Mouse (Mus musculus) layer of hippocampus, adult 9-10 months (tissue): ENCODE results near the gene Mmp3.
"Not testable (repeated sequence)": the region's sequence is repeated elsewhere in the genome, so short reads cannot be mapped to it uniquely, and the experiment has no call there.

Source experiments
- DNase-seq: peaks from one replicate; pipeline ENCODE4 v3.0.0; 2022; ENCODE audit warnings: low spot score

The Mmp3 gene

DNA sequence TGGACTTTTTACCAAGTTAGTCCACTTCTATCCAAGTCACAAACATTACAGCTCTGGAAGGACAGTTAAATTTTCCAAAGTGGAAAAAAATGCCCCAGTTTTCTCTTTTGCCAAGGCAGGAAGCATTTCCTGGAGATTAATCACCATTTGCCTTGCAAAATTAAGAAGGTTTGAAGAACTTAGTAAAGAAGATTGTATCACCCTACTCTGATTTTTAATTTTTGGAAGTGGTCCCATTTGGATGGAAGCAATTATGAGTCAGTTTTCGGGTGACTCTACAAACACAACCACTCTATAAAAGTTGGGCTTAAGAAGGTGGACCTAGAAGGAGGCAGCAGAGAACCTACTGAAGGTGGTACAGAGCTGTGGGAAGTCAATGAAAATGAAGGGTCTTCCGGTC lies at the start of gene Mmp3:
TSS of gene Mmp3 (plus strand) at position 301 of the 400 bp plus-strand sequence.
- DNase-seq: no peak

- not testable (repeated sequence) for DNase-seq
These were observed 49.1 kb upstream of the Mmp3 start for GRCm38 (mm10) chr9:7396556-7396955.

DNA sequence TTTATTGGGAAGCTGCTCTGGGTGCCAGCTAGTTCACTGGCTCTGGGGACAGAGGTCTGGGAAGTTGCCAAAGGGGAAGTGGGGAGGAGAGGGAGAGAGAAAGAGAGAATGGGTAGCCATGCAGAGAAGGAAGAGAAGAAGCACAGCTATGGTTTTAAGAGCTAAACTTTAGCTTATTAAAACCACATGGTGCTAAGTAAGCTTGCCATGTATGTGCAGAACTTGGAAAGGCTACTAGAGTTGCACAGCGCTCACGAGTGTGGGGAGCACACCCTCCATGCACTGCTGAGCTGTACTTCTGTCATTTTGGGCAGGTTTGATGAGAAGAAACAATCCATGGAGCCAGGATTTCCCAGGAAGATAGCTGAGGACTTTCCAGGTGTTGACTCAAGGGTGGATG lies 7.7 kb downstream of the Mmp3 start:
- DNase-seq: no peak

- no peak for DNase-seq
These were observed 24.6 kb downstream of the Mmp3 start for GRCm38 (mm10) chr9:7470262-7470661.

DNA sequence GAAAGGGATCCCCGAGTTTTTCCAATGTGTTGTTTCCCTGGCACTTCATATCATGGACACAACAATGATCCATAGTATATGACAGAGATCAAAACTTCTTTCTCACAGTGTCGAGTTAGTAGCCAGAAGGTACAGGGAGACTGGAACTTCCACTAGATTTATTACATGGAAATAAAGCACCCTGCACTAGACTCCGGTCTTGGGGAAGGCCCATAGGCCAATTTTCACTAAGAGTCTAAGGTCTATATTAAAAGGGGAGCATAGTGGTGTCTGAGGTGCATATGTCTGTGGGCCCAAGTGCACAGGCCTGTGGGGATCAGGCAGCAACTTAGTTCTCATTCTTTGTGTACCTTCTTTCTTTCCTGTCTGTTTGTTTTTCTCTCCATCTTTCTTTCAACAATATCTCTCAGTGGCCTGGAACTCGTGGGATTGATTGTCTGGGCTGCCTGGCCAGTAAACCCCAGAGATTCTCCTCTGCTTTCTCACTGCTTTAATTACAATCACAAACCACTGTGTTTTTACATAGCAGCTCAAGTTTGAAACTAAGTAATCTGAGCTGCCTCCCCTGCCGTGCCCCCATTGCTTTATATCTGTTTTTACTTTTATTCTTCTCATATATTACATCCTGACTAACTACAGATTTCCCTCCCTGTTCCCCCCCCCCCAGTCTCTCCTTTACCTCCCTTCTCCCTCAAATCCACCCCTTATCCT lies 38.2 kb downstream of the Mmp3 start:
- DNase-seq: no peak

DNA sequence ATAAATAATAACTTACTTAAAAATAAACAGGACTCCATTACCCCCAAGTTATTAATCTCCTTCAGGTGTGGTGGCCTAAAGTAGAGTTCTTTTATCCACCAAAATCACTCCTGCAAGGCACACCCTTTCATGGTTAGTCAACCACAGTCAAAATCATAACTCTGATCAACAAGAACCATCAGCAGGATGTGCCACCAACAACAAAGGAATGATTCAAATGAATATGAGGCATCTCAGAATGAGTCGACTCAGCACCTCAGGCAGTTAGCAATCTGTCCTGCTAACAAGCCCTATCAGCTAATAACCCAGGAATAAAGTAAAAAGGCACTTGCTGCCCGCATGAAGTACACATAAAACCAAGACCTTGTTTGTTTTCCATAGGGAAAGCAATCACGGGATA lies 55.5 kb downstream of the Mmp3 start:
- DNase-seq: no peak

DNA sequence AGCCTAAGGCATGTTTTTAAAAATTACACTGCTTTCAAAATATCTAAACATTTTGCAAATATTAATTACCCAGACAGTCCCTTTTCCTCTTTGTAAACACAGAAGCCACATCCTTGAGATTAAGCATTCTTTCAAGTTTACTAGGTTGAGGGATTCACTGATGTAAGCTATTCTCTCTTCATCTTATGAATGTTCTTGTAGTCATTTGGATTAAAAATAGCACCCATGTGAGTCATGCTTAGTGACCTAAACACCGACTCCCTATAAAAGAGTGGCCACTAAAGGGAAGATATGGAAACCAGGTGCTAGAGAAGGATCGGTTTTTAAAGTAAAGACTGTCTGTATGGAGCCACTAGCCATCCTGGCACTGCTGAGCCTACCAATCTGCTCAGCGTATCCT lies 56.4 kb downstream of the Mmp3 start, which contains the start of gene Mmp10:
TSS of gene Mmp10 (plus strand) at position 302 of the 400 bp plus-strand sequence.
- no peak for DNase-seq
